Mouse (Mus musculus): ENCODE measurements around the gene Fnbp1.

Fnbp1 gene

DNA sequence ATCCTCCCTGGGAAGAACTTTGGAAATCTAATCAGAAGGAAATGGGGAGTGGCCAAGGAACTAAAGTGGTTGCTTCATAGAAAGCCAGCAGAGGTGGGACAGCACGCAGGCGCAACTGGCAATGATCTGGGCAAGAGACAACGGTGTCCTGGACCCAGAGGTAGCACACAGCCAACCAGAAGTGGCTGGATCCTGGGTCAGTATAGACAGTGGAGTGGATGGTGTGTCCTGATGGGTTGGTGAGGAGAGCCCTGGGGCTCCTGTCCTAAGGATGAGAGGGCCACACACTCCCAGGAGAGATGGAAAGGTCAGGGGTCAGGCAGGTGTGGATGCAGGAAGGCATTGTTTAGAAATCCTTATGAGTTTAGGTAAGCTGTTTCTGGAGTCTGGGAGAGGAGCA, 40.5 kb downstream of the Fnbp1 start:
- in situ Hi-C loops (cut with MboI, MseI), result no loop called here

DNA sequence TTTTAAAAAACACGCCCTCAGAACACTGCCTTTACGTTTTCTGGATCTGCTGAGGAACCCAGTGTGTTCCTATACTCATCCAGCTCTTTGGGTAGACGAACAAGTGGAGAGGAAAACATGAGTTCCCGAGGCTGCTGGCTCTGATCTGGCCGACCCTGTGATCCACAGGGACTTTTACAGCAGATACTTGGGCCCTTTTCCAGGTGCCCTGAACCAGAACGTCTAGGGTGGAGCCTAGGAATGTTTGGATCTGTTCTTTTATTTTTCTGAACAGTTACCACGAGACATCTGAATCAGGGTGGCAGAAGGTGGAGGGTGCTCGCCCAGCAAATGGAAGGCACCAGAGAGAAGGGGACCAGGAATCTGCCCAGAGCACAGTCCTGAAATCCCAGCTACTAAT, 42.7 kb downstream of the Fnbp1 start:
- in situ Hi-C loops (cut with MboI, MseI), result no loop called here

DNA sequence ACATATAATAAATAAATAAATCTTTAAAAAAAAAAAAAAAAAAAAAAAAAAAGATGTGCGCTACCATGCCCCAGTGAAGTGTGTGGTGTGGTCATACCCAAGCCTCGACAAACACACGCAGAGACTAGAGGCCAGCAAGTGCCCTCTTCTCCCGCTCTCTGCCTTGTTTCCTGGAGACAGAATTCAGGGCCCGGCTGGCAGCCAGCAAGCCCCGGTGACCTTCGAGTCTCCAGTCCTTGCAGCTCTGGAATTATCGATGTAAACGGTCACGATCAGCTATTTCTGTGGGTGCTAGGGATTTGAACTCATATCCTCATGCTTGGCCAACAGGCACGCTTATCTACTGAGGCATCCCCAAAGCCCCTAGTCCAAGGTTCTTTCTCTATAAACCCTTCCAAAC, 43.2 kb downstream of the Fnbp1 start:
- in situ Hi-C loops (cut with MboI, MseI), result no loop called here

DNA sequence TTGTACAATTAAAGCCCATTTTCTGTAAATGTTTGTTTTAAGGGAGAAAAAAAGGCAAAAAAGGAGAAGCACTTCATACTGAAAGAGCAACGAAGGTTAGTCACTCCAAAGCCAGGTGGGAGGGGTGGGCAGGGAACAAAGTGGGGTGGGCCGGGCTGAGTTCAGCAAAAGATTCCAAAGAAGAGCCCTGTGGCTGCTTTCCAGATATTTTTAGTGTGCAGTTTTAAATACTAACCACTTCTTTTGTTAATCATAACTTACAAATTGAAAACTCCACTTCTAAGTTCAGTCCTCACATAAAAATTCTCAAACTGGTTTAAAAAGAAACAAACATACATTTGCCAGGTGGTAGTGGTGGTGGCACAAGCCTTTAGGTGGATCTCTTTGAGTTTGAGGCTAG, 44.5 kb downstream of the Fnbp1 start:
- in situ Hi-C loops (cut with MboI, MseI), result no loop called here

DNA sequence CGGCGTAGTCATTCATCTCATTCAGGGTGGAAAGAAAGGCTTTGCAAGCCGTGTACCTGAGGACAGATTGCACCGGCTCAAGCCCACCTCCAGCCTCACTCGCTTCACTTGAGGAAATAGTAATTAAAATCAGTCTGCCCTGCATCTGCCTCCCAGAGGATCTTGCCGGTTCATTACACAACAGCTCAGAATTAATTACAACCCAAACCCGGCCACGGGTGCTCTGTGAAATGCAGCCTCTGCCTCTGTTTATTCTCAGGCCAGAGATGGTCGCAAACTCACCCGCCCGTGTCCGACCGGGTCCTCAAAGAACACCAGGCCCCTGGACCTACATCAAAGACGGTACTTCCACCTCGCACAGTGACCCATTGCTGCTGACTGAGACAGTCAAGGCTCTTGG, 45.7 kb downstream of the Fnbp1 start:
- in situ Hi-C loops (cut with MboI, MseI), result no loop called here

DNA sequence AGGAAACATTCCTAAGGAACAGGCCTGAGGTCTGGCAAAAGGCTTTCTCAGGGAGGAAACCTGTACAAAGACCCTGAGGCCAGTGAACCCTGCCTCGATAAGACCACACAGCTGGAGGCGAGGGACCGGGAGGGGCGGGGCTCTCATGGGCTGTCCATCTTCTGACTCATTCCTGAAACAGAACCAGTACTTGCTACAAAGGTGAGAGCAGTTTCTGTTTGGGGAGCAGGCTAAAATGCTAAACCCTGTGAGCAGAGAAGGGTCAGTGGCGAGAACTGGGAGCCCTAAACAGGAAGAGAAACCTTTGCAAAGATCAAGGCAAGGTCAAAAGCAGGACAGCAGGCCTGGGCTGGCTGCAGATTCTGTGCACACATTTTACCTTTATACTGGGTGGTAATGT, 47.2 kb downstream of the Fnbp1 start:
- in situ Hi-C loops (cut with MboI, MseI), result no loop called here

DNA sequence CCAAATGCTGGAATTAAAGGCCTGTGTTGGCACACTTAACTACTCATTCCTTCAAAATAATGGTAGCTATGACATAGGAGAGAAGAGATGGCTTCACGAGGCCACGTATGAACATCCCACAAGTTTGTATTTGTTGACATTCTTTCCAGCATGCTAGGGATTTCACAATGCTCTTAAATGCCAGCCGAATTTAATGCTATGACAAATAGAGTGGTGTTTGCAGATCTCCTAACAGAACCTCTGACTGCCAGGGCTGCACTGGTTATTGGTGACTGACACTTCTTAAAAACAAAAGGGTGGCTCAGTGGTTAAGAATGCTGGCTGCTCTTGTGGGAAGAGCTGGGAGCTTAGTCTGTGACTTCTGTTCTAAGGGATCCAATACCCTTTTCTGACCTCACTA, 48.9 kb downstream of the Fnbp1 start:
- in situ Hi-C loops (cut with MboI, MseI), result no loop called here

DNA sequence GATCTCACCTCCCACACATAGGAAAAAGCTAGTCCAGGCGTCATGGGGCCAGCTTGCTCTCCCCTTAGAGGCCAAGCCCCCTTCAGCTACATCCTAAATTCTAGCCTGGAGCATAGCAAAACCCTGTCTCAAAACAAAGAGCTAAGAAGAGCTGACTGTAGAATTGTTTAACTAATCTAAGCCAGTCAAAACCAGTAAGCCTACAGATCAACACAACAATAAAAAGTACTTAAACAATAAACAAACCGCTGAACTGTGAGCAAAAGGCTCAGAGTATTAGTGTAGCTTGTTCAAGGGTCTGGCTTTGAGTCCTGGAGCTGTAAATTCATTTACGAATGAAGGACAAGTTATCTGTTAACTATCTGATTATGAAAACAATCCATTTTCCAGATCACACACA, 50.6 kb downstream of the Fnbp1 start:
- in situ Hi-C loops (cut with MboI, MseI), result no loop called here

DNA sequence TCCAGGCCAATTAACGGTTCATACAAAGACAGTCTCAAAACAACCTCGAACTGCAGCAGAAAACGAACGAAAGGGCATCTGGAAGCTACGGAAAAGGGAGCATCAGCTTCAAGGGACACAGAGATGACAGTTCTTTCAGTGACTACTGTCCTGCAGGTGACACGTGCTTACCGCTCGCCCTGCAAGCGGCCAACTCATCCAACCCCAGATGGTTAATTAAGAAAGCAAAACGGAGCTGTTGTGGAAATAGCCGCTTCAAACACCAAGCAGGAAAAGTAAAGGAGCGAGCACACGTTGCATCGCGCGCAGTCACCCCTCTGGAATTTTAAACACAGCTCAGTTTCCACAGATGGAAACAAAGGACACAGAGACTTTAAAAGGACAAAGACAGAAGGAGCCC, 52.2 kb downstream of the Fnbp1 start:
- in situ Hi-C loops (cut with MboI, MseI), result no loop called here

DNA sequence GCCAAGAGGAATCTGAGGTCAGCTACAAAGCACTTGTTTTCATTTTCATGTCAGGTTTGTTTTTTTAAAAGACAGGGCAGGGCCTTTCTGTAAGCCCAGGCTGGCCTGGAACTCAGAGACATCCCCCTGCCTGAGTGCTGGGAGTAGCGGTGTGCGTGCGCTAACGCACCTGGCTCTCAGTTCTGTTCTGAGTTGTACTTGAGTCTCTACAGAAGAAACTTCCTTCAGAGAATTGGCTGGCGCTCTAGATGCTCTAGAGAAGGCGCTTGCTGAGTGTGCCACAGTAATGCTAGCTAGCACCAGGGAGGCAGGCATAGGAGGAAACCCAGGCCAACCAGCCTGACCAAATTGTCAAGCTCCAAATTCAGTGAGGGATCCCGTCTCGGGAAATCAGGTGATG, 52.9 kb downstream of the Fnbp1 start:
- in situ Hi-C loops (cut with MboI, MseI), result no loop called here

DNA sequence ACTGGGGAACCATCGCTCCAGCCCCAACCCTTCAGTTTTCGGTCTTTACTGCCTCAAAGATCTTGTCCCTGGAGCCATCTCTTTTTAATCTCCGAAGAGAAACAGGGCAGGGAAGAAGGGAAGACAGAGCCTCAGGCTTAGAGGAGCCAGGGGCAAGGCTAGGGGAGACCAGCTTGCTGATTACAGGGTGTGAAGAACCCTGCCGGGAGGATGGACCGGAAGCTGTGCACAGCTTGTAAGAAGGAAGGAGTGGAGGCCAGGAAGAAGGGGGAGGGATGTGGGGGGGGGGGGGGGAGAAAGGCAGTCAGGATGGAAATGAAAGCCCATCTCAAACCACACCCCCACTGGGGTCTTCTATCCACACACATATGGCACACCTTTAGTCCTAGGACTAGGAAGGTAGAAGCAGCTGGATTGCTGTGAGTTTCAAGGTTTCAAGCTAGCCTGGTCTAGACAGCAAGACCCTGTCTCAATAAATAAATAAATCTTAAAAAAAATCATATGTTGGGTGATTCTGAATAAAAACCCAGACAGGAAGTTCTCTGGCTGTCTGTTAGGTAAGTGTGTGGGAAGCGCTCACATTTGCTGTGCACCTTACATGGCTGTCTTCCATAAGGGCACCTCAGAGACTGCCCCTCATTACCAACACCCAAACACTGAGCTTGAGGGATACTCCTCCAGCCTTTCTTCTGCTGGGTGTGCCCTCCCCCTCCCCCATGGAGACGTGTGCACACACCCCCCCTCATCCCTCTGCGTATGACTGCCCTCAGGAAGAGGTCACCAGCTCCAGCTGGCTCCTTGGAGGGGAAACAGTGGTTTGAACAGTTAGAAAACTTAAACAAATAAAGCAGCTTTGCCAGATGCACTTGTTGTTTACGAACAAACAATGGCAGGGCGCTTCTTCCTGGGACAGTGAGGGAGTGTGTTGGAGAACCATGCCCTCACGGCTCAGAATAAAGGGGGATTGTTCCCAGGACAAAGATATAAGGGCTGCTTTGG, 53.8 kb downstream of the Fnbp1 start:
- in situ Hi-C loops (cut with MboI, MseI), result no loop called here

DNA sequence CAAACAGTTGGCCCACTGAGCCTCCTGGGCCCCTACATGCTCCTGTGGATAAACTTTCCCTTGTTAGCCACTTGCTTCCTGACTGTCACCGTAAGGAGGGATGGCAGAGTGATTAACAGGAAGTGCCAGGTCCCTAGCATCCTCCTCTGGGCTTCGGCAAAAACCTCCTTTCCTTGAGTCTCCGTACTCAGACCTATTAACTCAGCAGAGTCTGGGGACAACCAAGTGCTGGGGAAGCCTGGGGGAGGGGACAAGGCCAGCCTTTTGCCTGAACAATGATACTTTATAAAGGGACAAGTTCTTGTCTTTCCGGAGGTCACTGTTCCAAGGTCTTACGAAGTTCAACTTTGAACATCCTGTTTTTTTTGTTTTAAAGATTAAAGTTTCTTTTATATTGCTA, 54.7 kb downstream of the Fnbp1 start:
- in situ Hi-C loops (cut with MboI, MseI), result no loop called here

DNA sequence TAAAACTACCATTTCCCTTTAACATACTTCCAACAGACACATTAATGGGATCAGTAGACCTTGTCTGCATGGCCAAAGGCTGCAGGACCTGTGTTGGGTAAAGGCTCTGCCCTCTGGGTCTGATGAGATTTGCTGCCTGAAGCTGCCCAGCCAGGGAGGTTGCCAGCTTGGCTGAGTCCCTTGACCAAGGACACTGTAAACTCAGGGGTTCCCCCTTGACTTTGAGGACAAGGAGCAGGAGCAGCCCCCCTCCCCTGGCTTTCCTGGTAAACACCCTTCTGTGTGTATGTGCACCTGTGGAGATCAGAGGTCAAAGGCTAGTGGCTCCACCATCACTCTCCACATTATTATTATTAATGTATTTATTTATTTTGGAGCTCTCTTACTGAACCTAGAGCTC, 55.3 kb downstream of the Fnbp1 start:
- in situ Hi-C loops (cut with MboI, MseI), result no loop called here

DNA sequence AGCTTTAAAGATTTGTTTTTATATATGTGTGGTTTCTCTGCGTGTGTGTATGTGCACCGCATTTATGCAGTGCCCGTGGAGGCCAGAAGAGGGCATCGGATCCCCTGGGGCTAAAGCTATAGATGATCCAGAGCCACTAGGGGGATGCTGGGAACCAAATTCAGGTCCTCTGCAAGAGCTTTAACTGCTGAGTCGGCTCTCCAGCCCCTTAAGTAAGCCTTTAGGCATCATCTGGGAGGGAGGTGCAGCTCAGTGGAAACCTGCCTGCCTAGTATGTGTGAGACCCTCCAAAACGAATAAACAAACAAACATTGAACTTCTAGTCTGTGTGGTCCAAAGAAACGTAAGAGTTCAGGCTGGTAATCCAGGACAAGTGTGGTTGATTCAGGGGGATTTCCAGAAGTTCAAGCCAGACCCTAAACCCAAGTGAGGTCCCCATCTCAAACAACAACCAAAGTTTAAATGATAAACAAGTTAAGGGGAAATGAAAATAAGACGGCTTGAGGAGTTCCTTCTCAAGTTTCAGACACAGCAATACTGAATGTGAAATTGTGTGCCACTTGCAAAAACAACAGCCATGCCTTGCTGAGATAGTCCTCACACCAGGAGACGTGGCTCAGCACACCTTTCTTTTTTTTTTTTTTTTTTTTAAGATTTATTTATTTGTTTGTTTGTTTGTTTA, 57.5 kb downstream of the Fnbp1 start:
- in situ Hi-C loops (cut with MboI, MseI), result no loop called here

DNA sequence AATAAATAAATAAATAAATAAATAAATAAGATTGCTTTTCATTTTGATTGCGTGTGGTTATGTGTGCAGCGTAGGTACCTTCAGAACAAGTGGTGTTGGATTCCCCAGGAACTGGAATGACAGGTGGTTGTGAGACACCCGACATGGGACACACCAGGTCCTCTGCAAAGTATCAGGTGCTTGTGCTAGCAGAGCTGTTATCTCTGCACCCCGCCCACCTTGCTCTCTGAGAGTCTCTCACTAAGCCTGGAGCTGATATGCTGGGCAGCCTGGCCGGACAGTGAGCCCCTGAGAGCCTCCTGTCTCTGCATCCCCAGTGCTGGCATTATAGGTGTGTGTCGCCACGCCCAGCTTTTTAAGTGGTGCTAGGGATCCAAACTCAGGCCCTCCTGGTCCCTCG, 58.4 kb downstream of the Fnbp1 start:
- in situ Hi-C loops (cut with MboI, MseI), result no loop called here

DNA sequence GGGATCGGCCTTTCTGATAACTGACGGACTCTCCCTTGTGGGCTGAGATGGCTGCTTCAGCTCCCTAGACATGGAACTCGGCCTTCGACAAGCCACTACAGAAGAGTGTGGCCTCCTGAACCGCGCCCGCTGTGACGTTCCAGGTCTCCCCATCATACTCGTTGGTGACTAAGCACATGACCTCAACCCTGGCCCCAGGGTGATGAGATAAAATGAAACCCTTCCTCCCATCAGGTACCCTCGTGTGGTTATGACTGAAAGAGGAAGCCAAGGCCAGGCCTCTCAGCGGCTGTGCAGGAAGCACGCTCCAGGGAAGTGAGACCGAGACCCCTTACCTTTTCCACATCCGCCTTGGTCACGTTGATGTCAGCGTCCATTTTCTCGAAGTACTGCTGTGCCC, 59.2 kb downstream of the Fnbp1 start:
- in situ Hi-C loops (cut with MboI, MseI), result no loop called here

DNA sequence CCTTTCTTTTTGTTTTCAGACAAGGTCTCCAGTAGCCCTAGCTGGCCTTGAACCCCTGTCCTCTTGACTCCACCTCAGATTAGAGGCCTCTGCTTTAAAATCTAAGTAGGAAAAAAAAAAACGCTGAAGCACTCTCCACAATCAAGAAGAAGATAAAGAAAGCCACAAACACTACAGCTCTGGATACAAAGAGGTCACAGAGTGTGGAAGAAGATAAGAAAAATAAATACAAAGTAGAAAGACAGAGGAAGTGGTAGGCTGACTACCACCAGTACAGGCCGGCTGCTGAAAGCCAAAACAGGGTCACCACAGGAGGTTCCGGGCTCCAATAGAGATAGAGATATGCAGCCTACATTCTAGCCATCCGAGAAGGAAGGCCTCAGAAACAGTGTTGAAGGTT, 60.5 kb downstream of the Fnbp1 start:
- in situ Hi-C loops (cut with MboI, MseI), result no loop called here

DNA sequence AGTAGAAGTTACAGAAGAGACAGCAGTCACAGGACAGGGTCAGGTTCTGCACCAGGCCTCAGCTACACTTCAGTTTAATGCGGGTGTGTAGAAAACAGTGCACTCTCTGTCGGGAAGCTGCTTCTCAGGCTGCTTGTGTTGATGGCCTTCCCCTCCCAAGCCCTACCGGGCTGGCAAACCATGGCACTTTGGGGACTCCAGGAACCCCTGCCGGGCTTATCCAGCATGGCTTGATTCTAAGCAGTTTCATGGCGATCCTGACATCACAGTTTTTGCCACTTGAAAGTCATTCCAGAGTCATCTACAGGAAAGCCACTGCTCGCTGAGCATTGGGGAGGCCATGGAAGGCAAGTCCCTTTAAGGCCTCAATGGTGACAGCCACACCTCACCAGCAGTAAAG, 62.7 kb downstream of the Fnbp1 start:
- in situ Hi-C loops (cut with MboI, MseI), result no loop called here

DNA sequence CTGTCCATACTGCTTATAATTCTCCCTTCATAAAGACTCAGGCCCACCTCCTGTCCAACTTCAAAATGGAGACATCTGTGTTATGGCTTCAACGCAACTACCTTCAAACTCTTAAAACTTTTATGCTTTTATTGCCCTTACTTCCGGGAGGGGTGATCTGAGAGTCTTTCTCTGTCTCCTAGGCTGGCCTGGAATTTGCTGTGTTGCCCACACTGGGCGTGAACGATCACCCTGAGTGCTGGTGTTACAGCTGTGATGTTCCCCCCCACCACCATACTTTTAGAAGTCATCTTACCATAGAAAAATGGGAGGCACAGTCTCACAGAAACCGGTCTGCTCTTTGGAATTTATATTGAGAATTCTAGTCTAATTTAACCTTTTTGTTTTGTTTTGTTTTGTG, 64.2 kb downstream of the Fnbp1 start:
- in situ Hi-C loops (cut with MboI, MseI), result no loop called here

DNA sequence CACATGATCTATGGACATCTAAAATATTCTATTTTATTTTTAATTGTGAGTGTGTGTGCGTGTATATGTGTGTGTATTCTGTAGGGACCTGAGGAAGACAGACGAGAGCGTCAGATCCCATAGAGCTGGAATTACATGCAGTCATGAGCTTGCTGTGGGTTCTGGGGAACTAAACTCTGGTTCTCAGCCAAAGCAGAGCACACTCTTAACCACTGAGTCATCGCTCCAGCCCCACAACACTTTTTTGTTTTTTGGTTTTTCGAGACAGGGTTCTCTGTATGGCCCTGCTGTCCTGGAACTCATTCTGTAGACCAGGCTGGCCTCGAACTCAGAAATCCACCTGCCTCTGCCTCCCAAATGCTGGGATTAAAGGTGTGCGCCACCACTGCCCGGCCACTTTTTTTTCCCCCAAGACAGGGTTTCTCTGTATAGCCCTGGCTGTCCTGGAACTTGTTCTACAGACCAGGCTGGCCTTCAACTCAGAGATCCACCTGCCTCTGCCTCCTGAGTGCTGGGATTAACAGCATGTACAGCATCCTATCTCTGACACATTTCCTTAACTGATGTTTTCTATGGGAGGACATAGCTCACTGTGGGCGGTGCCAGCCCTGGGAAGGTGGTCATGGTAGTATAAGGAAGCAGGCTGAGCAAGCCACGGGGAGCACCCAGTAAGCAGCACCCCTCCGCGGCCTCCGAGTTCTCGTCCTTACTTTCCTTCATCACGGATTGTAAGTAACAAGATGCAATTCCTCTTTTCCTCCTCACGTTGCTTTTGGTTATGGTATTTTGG, 65.3 kb downstream of the Fnbp1 start:
- in situ Hi-C loops (cut with MboI, MseI), result no loop called here

DNA sequence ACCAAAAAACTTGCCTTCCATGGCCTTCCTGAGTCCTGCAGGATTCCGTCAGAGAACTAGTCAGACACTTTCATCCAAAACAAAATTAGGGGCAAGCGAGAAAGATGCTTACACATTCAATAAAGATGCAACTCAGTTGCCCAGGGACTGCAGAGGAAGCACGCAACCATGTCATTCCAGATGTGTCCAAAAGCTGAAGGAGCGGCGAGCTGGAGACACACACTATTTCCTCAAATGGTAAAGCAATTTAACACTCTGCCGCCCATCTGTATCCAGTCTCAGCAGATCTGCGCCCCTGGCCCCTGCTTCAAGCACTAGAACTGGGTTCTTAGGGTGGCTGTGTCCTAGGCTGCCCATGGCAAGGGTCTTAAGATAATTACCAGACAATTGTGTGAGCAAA, 66.0 kb downstream of the Fnbp1 start:
- in situ Hi-C loops (cut with MboI, MseI), result no loop called here

DNA sequence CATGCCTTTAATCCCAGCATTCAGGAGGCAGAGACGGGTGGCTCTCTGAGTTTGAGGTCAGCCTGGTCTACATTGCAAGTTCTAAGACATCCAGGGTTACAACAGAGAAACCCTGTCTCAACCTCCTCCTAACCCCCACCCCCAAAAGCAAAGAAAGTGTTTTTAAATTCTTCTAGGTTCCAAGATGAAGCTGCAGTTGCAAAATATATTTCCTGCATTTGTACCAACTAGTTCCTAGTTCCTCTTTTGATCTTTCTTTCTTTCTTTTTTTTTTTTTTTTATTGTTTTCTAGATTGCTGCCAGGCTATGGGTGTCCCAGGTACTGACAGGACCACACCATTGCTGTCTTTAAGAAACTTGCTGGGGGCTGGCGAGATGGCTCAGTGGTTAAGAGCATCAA, 66.6 kb downstream of the Fnbp1 start:
- in situ Hi-C loops (cut with MboI, MseI), result no loop called here

Measured in regulatory T cell (primary cell).